Mouse (Mus musculus) embryonic facial prominence, embryonic 14.5 days (tissue): ENCODE data around the gene Mmp17. TPM values are rescaled to one million over a fixed set of nuclear protein-coding genes. Genes with fewer than 3 reads are reported as not detected.

Source experiments
- ATAC-seq: fragments of 200-750 bp; cut with Nextera tagmentation; 2 replicates; pipeline ENCODE4 v1.8.0; 2017; ENCODE audit warnings: low read depth, moderate number of reproducible peaks, moderate TSS enrichment
- DNase-seq: peaks from one replicate; pipeline ENCODE4 v3.0.0-alpha.2; 2015; ENCODE audit warnings: low spot score
- H3K27ac ChIP-seq: fragments of 300-500 bp; sonication (generic); replicated peaks from 2 replicates; pipeline ENCODE4 v1.5.1; 2014; ENCODE audit warnings: low read depth, mild to moderate bottlenecking, low read length, moderate library complexity
- H3K27me3 ChIP-seq: fragments of 300-500 bp; sonication (generic); replicated peaks from 2 replicates; pipeline ENCODE4 v1.6.1; 2014; ENCODE audit warnings: low read length; ENCODE audit not compliant: control insufficient read depth, insufficient read depth
- H3K36me3 ChIP-seq: fragments of 300-500 bp; sonication (generic); 2 replicates; pipeline ENCODE4 v1.6.1; 2014; ENCODE audit warnings: low read length, mixed read lengths; ENCODE audit not compliant: control insufficient read depth, insufficient read depth
- H3K4me1 ChIP-seq: fragments of 300-500 bp; sonication (generic); 2 replicates; pipeline ENCODE4 v1.6.1; 2014; ENCODE audit warnings: antibody characterized with exemption, low read length; ENCODE audit not compliant: control insufficient read depth, insufficient read depth
- H3K4me2 ChIP-seq: fragments of 300-500 bp; sonication (generic); 2 replicates; pipeline ENCODE4 v1.6.1; 2014; ENCODE audit warnings: low read depth, mild to moderate bottlenecking, low read length, moderate library complexity, mixed read lengths
- H3K4me3 ChIP-seq: fragments of 300-500 bp; sonication (generic); 2 replicates; pipeline ENCODE4 v1.5.1; 2014; ENCODE audit warnings: low read depth, mild to moderate bottlenecking, low read length
- H3K9ac ChIP-seq: fragments of 300-500 bp; sonication (generic); 2 replicates; pipeline ENCODE4 v1.6.1; 2014; ENCODE audit warnings: low read depth, mild to moderate bottlenecking, low read length, moderate library complexity, mixed read lengths
- H3K9me3 ChIP-seq: fragments of 300-500 bp; sonication (generic); 2 replicates; pipeline ENCODE4 v1.6.1; 2016; ENCODE audit warnings: low read length; ENCODE audit not compliant: control insufficient read depth
- WGBS: fragments of 180-500 bp; shearing (Covaris S2); extraction: QIAGEN DNeasy Blood & Tissue Kit; methylation state at CpG from one replicate; pipeline ENCODE4 v1.1.7; 2014; 5-methylcytosine and 5-hydroxymethylcytosine counted together
- polyA plus RNA-seq: library from polyadenylated mRNA; unstranded; fragments of >200 nt; fragmentation: Nextera tagmentation; extraction: Ambion mirVana; gene quantifications from 2 replicates; pipeline ENCODE4 v1.2.1, GENCODE M21; 2014

Mmp17 gene
- polyA plus RNA-seq, 1 experiment from 2014 or later: 2.1 TPM

GRCm38 (mm10) chr5:129551991-129552390, 32.0 kb upstream of the Mmp17 start:
- Histone ChIP-seq H3K9me3 (no peaks in the 10 kb centered on the region), H3K4me1 (no peaks in the 10 kb centered on the region), H3K4me3 (no peak overlapping the region), H3K27me3 (no peaks in the 10 kb centered on the region), H3K4me2 (no peak overlapping the region), H3K9ac (no peak overlapping the region), H3K27ac (no peak overlapping the region), H3K36me3 (peaks cover 98% of the 10 kb centered on the region)
- ATAC-seq (no peak), DNase-seq (no peak)
- WGBS: 100% methylated on average over 2 of the region's 2 CpGs

GRCm38 (mm10) chr5:129553642-129554041, 30.3 kb upstream of the Mmp17 start:
- WGBS: 75% methylated on average over 5 of the region's 6 CpGs
- Histone ChIP-seq H3K4me3 (no peak overlapping the region), H3K27me3 (no peaks in the 10 kb centered on the region), H3K27ac (no peak overlapping the region), H3K4me1 (no peaks in the 10 kb centered on the region), H3K36me3 (peaks cover 91% of the 10 kb centered on the region), H3K9me3 (no peaks in the 10 kb centered on the region), H3K9ac (no peak overlapping the region), H3K4me2 (no peak overlapping the region)
- DNase-seq (no peak), ATAC-seq (no peak)

- ATAC-seq (no peak), DNase-seq (no peak)
- no peak overlapping the region for H3K4me2 ChIP-seq
- H3K9me3 ChIP-seq: no peaks in the 10 kb centered on the region
- H3K27me3 ChIP-seq: no peaks in the 10 kb centered on the region
- no peak overlapping the region for H3K4me3 ChIP-seq
- H3K36me3 ChIP-seq: peaks cover 92% of the 10 kb centered on the region
- H3K27ac ChIP-seq: no peak overlapping the region
- WGBS: 88% methylated on average over 5 of the region's 5 CpGs
- H3K4me1 ChIP-seq: no peaks in the 10 kb centered on the region
- no peak overlapping the region for H3K9ac ChIP-seq
These were observed 25.4 kb upstream of the Mmp17 start for GRCm38 (mm10) chr5:129558591-129558990.

GRCm38 (mm10) chr5:129559283-129559682, 24.7 kb upstream of the Mmp17 start:
- Histone ChIP-seq H3K36me3 (peaks cover 92% of the 10 kb centered on the region), H3K27me3 (no peaks in the 10 kb centered on the region), H3K4me1 (no peaks in the 10 kb centered on the region), H3K4me3 (no peak overlapping the region), H3K4me2 (no peak overlapping the region), H3K9ac (no peak overlapping the region), H3K9me3 (no peaks in the 10 kb centered on the region), H3K27ac (no peak overlapping the region)
- no peak for ATAC-seq
- WGBS: 78% methylated on average over 11 of the region's 11 CpGs
- no peak for DNase-seq

- 90% methylated on average over 8 of the region's 8 CpGs for WGBS
- H3K9ac ChIP-seq: no peak overlapping the region
- peaks cover 91% of the 10 kb centered on the region for H3K36me3 ChIP-seq
- no peak for DNase-seq
- H3K4me2 ChIP-seq: no peak overlapping the region
- no peaks in the 10 kb centered on the region for H3K4me1 ChIP-seq
- ATAC-seq: no peak
- no peak overlapping the region for H3K4me3 ChIP-seq
- H3K9me3 ChIP-seq: no peaks in the 10 kb centered on the region
- H3K27ac ChIP-seq: no peak overlapping the region
- H3K27me3 ChIP-seq: no peaks in the 10 kb centered on the region
These were observed 21.6 kb upstream of the Mmp17 start for GRCm38 (mm10) chr5:129562342-129562741.

GRCm38 (mm10) chr5:129568596-129568995, 15.4 kb upstream of the Mmp17 start:
- no peak overlapping the region for H3K27ac ChIP-seq
- H3K36me3 ChIP-seq: peaks cover 87% of the 10 kb centered on the region
- DNase-seq (no peak), ATAC-seq (no peak)
- no peak overlapping the region for H3K4me3 ChIP-seq
- no peak overlapping the region for H3K9ac ChIP-seq
- no peaks in the 10 kb centered on the region for H3K9me3 ChIP-seq
- no peak overlapping the region for H3K4me2 ChIP-seq
- H3K27me3 ChIP-seq: no peaks in the 10 kb centered on the region
- 91% methylated on average over 4 of the region's 4 CpGs for WGBS
- H3K4me1 ChIP-seq: no peaks in the 10 kb centered on the region

- DNase-seq (no peak), ATAC-seq (no peak)
- Histone ChIP-seq H3K9me3 (no peaks in the 10 kb centered on the region), H3K27me3 (peaks cover 21% of the 10 kb centered on the region; the same call in 1 of the 2 replicates), H3K4me3 (no peak overlapping the region), H3K4me2 (no peak overlapping the region), H3K36me3 (no peaks in the 10 kb centered on the region), H3K27ac (no peak overlapping the region), H3K4me1 (no peaks in the 10 kb centered on the region), H3K9ac (no peak overlapping the region)
- WGBS: 39% methylated on average over 12 of the region's 12 CpGs
These were observed 5.8 kb upstream of the Mmp17 start for GRCm38 (mm10) chr5:129578201-129578600.

GRCm38 (mm10) chr5:129580046-129580445, 3.9 kb upstream of the Mmp17 start:
- H3K27me3 ChIP-seq: peaks cover 27% of the 10 kb centered on the region; the same call in 1 of the 2 replicates
- H3K4me2 ChIP-seq: no peak overlapping the region
- DNase-seq (no peak), ATAC-seq (no peak)
- no peak overlapping the region for H3K4me3 ChIP-seq
- H3K4me1 ChIP-seq: no peaks in the 10 kb centered on the region
- H3K36me3 ChIP-seq: no peaks in the 10 kb centered on the region
- H3K27ac ChIP-seq: no peak overlapping the region
- no peaks in the 10 kb centered on the region for H3K9me3 ChIP-seq
- 10% methylated on average over 6 of the region's 6 CpGs for WGBS
- H3K9ac ChIP-seq: no peak overlapping the region

- 0 out of 2 replicates have a peak, but pooled peaks cover under 1% of the 10 kb centered on the region for H3K4me1 ChIP-seq
- no peak overlapping the region for H3K27ac ChIP-seq
- H3K9ac ChIP-seq: no peak overlapping the region
- ATAC-seq: no peak
- H3K36me3 ChIP-seq: no peaks in the 10 kb centered on the region
- no peak overlapping the region for H3K4me2 ChIP-seq
- WGBS: 72% methylated on average over 9 of the region's 9 CpGs
- peaks cover 32% of the 10 kb centered on the region for H3K27me3 ChIP-seq
- no peak overlapping the region for H3K4me3 ChIP-seq
- no peak for DNase-seq
- no peaks in the 10 kb centered on the region for H3K9me3 ChIP-seq
These were observed 3.4 kb upstream of the Mmp17 start for GRCm38 (mm10) chr5:129580572-129580971.
